Mouse (Mus musculus) urinary bladder, adult 18-20 months (tissue): ENCODE results near the gene Farsa.
A peak's percentile ranks its signal among the peaks of the same experiment; 100 is the strongest.
"Not testable (repeated sequence)": the region's sequence is repeated elsewhere in the genome, so short reads cannot be mapped to it uniquely, and the experiment has no call there.

ENCODE experiments used
- DNase-seq, 2 experiments: peaks; one replicate each; pipeline ENCODE4 v3.0.0; 2022; ENCODE audit warnings: low spot score in 2 of 2, mixed read lengths in 2 of 2

The Farsa gene

DNA sequence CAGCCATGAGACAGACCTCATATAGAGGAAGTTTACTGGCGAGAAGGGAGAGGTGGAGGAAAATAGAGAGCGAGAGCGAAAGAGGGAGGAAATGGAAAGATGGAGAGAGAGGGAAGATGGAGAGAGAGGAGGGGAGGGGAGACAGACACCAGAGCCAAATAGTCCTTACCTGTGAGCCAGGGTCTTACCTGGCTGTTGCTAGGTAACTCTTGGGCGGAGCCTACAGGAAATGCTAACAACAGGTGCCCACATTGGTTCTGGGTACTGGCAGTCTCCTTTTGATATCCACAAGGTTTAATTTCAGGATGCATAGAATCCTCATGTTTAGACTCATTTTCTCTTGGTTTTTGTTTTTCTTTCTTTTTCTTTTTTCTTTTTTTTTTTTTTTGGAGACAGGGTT lies 16.2 kb downstream of the Farsa start:
- no peak for DNase-seq

DNA sequence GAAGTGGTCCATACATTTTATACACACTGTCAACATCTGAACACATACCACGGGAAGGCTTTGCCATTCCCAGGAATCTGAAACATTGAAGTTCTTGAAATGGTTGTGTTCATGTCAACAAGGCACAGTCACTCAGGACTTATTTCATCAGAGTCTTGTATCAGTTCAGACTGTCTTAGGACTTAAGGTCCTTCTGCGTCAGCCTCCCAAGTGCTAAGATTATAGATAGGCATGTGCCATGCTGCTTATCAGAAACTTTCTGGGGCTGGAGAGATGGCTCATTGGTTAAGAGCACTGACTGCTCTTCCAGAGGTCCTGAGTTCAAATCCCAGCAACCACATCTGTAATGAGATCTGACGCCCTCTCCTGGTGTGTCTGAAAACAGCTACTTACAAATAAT lies 17.6 kb downstream of the Farsa start:
- no peak for DNase-seq

DNA sequence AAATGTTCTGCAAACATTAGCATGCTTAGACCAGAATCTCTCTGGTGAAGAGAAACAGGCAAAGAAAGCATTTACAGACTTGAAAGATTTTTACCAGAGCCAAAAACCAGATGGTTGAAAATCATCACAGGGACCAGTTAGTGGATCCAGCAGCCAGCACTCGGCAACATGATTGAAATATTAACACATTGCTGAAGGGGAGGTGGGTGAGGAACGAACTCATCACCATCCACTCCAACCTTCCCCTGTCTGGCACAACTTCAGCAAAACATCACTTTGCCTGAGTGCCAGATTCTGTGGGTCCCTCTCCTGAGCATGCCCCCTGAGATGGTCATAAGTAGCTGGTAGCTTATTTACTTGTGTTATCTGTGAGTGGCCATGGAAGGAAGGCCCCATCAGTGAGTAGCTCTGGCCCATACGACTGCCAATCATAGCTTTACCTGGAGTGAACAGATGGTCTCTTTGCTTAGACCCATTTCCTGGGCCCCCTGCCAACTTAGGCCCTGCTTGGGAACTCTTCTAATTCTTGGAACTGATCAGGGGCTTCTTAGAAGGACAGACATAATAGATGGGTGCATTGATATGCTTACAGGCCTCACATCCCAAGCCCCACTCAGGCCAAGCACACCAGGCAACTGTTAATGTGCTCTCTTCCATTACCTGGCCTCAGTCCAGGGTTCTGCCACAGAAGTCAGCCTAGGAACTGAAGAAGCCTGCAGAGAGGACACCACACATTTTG lies 20.7 kb downstream of the Farsa start:
- no peak for DNase-seq

DNA sequence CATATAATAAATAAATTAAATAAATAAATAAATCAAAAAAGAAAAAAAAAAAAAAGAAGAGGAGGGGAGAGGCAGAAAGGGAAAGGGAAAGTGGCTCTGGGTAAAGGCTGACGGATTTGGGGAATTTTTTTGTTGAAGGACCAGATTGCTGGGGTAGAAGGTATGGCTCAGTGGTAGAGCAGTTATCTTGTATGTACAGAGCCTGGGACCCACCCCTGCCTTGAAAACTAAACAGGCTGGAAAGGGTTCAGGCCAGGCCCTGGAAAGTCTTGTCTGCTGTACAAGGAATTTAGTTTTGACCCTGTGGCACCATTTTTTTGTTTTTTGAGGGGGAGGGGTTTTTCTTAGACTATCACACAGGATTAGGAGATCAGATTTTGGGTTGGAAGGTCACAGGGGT lies 22.1 kb downstream of the Farsa start:
- DNase-seq = no peak

DNA sequence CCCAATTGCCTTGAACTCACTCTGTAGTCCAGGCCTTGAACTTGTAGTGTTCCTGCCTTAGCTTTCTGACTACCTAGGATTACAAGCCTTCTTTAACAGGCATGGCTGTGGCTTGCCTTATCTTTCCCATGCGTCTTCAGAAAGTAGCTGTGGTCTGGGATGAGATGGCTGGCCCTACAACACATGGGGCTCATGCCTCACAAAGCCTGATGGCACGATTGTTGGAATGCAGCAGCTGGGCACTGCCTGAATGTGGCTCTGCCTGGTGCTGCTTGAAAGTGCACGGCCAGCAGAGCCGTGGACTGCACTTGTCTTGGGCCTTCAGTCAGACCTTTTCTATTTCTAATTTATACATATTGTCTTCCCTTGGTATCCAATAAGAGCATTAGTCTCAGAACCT lies 27.9 kb downstream of the Farsa start:
- DNase-seq = no peak

DNA sequence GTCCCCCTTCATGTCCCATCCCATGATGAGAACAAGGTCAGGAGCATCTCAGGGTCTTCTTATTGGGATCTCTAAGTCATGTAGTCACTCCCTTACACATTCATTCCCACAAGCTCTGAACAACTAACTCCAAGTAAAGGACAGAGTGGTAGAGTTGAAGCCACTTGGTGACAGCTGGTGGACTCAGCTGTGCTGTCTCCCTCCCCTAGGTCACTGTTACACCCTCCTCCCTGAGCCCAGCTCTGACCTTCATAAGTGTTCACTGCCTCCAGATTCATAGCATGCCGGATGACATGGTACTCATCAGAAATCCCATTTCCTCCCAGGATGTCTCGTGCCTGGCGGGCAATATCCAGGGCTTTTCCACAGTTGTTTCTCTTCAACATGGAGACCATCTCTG lies 31.5 kb downstream of the Farsa start:
- DNase-seq = no peak

DNA sequence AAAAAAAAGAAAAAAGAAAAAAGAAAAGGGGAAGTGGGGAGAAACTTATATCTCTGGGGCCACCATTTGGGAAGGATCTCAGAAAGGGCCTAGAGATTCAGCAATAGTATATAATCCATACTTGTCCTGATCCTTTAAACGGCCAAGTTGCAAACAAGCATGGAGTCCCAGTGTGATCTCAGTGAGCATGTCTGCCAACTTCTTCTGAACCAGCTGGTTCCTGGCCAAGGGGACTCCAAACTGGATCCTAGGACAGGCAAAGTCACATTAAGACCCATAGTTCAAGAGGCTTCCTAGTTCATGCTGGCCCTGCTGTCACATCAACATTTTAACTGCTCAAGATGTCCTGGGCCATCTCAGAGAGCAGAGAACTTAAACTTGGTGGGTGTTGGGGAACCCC lies 32.4 kb downstream of the Farsa start:
- DNase-seq = no peak

DNA sequence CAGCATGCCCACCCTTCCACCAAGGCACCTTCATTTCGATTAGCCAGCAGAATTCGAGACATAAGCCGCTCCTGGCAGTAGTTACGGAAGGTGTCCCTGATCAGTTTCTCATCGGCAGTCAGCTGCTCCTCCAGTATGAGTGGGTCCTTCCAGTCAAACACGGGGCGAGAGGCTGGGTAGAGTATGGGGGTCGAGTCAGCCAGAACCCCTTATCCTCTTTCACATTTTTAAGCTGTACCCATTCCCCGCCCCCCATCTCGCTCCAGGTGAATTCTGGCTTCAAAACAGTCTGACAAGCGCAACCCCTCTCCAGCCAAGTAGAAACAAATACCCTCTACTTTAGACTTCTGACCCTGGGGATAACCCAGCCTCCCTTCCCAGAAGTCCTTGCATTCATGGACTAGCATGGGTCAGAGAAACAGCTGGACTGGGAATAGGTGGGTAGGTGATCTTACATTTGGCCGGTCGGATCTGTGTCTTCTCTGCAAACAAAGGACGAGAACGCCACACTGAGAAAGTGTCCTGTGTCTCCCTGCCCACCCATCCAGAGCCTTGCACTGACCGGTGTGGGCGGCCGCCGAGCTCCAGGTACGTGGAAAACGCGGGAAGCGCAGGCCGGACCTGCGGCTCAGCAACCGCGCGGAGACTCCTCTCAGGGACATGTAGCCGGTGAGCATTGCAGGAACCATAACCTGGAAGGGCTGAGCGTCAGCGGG lies 36.4 kb downstream of the Farsa start:
- no peak for DNase-seq

DNA sequence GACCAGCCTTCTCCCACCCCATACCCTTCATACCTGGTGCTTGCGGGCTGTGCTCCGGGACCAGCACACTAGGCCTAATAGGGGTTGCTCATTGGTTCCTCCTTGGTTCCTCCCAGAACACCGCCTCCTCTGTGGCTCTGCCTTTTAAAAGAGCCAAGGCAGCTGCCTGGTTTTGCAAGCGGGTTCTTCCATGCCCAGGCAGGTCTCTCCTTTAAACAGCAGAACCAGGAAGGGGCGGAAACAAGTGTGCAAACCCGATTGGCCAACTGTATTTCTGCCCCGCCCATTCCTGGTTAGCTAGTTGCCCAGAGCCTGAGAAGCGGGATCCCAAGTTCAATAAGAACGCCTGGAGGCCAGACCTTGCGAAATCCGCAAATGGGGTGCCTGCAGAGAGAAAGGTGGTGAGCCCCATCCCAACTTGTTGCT lies 36.9 kb downstream of the Farsa start, which contains the start of gene Gcdh:
Gene Gcdh (minus strand): TSS at position 213 of the 426 bp plus-strand sequence.
- peak; percentile 70 to 91 for DNase-seq

DNA sequence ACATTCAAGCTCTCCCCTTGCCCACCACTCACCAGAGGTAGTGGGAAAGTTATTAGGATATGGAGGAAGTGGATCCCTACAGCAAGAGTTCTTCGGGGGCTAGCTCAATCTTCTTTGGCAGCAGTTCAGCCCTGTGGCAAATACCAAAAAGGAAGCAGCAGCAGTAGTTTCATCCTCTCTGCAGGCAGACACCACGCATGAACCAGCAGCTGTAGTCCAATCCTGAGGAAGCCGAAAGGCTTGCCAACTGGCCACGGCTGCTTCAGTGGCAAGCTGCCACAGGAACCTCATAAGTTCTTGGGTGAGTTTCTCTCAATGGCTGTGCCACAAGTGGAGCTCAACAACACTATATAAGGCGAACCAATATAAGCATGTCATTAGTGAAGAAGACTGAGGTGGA lies 39.2 kb downstream of the Farsa start:
- DNase-seq = no peak

DNA sequence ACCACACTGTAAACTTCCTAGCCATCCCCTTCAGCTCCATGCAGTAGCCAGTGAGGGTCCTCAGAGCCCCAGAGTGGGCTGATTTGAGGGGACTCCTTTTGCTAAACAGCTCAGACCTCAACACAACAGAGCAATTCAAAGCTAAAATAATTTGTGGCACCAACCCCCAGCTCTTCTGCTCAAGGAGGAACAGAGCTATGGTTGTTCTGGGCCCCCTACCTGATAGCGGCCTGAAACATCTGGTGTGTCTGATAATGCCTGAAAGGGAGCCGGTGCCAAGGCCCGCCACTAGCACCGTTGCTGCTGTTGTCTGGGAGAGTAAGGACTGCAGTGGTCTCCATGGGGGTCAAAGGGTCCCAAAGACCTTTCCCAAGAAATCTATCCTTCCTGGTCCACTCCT lies 44.3 kb downstream of the Farsa start:
- no peak for DNase-seq

DNA sequence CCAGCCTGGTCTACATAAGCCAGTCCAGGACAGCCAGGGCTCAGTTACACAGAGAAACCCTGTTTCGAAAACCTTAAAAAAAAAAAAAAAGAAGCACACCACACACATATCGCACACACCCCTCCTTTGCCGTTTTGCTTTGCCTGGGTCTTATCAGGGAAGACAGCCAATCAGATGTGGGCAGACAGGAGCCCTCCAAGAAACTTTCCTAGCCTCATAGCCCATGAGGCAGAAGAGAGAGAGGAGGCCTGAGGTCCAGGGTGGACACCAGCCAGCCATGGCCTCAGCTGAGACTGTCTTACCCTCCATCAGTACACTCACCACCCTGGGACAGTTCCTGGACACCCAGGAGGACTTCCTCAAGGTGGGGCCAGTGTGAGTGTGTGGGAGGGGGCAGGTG lies 45.0 kb downstream of the Farsa start, which contains the start of gene Klf1:
Gene Klf1 (plus strand): TSS at position 177 of the 400 bp plus-strand sequence.
- DNase-seq = no peak

DNA sequence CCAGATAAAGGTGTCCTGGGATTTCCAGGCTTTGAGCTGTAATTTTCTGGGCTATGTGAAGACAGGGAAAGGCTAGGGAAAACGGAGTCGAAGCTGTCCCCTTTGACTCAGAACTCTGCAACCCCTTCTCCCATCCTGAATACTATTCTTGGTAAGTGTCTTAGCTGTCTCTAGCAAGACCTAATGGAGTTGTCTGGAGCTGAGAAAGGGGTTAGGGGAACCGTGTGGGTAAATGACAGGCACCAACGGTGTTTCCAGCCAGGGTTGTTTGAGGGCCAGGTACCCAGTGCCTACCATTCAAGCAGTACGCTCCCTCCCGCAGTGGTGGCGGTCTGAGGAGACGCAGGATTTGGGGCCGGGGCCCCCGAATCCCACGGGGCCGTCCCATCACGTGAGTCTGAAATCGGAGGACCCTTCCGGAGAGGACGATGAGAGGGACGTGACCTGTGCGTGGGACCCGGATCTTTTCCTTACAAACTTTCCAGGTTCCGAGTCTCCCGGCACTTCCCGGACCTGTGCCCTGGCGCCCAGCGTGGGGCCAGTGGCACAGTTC lies 45.7 kb downstream of the Farsa start:
- DNase-seq = no peak

DNA sequence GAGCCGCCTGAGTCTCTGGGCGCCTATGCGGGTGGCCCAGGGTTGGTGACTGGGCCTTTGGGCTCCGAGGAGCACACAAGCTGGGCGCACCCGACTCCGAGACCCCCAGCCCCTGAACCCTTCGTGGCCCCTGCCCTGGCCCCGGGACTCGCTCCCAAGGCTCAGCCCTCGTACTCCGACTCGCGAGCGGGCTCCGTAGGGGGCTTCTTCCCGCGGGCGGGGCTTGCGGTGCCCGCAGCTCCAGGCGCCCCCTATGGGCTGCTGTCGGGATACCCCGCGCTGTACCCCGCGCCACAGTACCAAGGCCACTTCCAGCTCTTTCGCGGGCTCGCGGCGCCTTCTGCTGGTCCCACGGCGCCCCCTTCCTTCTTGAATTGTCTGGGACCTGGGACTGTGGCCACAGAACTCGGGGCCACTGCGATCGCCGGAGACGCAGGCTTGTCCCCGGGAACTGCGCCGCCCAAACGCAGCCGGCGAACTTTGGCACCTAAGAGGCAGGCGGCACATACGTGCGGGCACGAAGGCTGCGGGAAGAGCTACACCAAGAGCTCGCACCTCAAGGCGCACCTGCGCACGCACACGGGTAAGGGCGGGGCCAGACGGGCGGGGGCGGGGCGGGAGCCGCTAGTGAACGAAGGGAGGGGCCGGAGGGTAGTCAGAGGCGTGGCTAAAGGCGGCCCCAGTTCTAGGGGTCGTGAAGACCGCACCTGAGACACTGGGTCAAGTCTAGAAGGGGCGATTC lies 46.3 kb downstream of the Farsa start:
- DNase-seq = peak; percentile 82 to 88

DNA sequence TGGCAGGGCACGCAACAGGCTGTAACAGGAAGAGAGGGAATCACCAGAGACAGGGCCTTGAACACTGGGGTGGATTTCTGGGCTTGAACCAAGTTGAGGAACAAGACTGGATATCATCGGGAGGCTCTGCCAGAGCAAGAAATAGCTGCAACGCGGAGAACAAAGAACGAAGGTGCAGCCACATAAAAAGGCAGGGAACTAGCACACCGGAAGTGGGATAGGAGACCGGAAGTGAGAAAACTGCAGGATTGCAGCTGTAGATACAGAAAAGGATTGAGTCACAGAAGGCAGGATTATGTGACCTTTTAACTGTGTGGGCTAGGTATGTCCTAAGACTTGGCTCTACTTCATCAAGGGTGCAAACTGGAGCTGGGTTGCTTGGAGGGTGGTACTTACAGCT lies 47.6 kb downstream of the Farsa start:
- no peak for DNase-seq

DNA sequence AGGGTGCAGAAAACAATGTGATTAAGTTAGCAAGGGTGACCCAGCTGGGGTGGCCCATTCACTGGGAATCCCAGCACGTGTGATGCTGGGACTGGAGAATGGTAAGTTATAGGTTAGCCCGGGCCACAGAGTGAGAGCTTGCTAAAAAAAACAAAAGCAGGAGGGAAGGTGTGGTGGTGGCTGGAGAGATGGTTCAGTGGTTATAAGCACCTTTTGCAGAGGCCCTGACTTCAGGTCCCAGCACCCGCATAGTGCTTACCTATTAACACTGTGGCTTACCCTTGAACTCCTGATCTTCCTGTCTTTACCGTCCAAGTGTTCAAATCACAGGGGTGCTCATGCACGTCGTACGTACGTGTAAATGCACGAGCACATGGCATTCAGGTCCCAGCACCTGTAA lies 50.2 kb downstream of the Farsa start:
- DNase-seq = no peak

DNA sequence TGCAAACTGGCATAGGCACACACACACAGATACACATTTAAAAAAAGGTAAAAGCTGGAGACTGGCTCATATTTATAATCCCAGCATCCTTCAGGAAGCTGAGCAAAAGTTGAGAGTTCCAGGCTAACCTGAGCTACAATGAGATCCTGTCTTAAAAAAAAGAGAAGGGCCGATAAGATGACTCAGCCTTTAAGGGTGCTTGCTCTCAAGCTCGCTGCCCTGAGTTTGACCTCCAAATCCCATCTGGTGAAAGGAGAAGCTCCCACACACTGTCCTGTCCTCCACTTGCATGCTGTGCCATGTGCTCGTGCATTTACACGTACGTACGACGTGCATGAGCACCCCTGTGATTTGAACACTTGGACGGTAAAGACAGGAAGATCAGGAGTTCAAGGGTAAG lies 50.7 kb downstream of the Farsa start:
- DNase-seq = no peak

DNA sequence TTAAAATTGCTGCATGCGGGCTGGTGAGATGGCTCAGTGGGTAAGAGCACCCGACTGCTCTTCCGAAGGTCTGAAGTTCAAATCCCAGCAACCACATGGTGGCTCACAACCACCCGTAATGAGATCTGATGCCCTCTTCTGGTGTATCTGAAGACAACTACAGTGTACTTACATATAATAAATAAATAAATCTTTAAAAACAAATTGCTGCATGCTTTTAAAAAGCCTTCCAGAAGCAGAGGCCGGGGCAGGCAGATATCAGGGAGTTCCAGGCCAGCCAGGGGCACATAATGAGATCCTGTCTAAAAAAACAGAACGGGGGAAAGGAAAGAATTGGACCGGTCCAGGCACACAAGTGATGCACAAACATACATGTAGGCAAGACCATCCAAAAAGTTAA lies 51.2 kb downstream of the Farsa start:
- not testable (repeated sequence) for DNase-seq

DNA sequence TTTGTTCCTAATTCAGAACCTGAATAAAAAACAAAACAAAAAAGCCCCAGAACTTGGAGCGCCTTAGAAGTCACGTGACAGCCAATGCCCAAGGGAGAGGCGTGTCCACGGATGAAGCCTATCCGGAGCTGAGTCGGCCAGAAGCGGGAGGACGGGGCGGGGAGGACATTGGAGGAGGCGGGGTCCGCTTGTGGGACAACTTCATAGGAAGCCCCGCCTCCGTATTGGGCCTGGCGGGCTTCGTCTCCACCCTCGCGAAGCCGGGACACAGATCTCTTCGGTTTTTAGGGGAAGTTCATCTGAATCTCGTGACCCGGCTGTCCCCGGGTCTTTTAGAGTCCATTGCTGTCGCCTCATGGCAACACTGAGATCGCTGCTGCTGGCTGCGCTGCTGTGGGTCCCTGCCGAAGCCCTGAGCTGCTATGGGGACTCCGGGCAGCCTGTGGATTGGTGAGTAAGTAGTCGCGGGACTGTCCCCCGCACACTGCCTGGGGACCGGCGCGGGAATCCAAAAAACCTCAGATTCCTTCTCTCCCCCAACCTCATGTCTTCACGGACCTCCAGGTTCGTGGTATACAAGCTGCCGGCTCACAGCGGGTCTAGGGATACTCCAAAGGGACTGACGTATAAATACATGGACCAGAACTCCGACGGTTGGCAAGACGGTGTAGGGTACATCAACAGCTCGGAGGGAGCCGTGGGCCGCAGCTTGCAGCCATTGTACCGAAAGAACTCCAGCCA lies 51.8 kb downstream of the Farsa start, which contains the start of gene Dnase2a:
Gene Dnase2a (plus strand): TSS at position 140 of the 741 bp plus-strand sequence.
- DNase-seq = peak; percentile 92 to 95

DNA sequence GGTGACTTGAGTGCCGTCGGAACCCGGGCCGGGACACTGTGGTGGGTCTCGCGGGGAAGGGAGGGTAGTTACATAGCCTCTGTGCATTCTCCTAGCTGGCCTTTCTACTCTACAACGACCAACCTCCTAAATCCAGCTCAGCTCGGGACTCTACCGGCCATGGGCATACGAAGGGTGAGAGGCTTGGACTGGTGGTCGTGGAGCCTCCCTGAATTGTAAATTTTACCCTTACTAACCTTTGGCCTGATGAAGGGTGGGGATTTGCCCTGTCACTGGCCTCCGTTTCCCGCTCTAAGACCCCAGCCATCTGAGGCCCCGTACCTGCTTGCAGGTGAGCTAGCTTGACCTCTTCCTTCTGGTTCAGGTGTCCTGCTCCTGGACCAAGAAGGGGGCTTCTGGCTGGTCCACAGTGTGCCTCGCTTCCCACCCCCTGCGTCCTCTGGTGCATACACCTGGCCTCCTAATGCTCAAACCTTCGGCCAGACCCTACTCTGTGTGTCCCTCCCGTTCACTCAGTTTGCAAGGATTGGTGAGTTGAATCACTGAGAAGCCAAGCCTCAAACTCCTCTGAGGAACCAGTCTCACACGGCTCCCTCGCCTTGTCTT lies 52.5 kb downstream of the Farsa start:
- no peak for DNase-seq

DNA sequence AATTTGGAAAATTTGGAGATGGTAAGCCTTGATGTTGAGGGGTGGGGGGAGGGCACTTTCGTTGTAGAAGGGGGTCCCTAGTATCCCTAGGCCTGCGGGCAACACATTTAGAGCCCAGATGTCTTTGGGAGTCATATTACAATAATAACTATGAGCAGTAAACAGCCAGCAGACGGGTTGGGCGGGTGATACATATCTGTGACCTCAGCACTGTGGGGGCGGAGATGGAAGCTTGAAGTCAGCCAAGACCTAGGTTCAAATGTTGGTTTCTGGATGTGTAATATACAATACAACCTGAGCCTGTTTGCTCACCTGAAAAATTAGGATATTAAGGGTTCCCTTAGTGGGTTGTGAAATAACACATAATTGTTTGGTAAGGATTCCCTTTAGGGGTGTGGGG lies 53.2 kb downstream of the Farsa start:
- DNase-seq = no peak
